Mouse (Mus musculus): ENCODE results near the gene Tcf25. TPM values are rescaled to one million over a fixed set of nuclear protein-coding genes. Genes with fewer than 3 reads are reported as not detected.
"Not testable (repeated sequence)": the region's sequence is repeated elsewhere in the genome, so short reads cannot be mapped to it uniquely, and the experiment has no call there.

Tcf25 gene
- polyA plus RNA-seq, 1 experiment, result 41.8 TPM

GRCm38 (mm10) chr8:123408586-123409544 is 35.3 kb downstream of the Tcf25 start:
- TF ChIP-seq CTCF (IDR thresholded peaks at IDR 0.05; ENCODE audit: control insufficient read depth, insufficient read depth, insufficient replicate concordance, low read depth, low read length) (no peak), POLR2A (IDR thresholded peaks at IDR 0.05; ENCODE audit: control insufficient read depth, low read depth, low read length) (no peak)
- H3K27me3 ChIP-seq (ENCODE audit: control insufficient read depth, insufficient read depth, low read length), result no peaks in the 10 kb centered on the region
- no peaks in the 10 kb centered on the region for H3K36me3 ChIP-seq (ENCODE audit: control insufficient read depth, insufficient read depth, low read length)
- H3K4me1 ChIP-seq (ENCODE audit: control insufficient read depth, insufficient read depth, low read length), result peaks cover 14% of the 10 kb centered on the region
- H3K27ac ChIP-seq (ENCODE audit: control insufficient read depth, insufficient read depth, low read depth, low read length), result no peak overlapping the region
- H3K4me3 ChIP-seq (ENCODE audit: control insufficient read depth, low read depth, low read length), result no peak overlapping the region

DNA sequence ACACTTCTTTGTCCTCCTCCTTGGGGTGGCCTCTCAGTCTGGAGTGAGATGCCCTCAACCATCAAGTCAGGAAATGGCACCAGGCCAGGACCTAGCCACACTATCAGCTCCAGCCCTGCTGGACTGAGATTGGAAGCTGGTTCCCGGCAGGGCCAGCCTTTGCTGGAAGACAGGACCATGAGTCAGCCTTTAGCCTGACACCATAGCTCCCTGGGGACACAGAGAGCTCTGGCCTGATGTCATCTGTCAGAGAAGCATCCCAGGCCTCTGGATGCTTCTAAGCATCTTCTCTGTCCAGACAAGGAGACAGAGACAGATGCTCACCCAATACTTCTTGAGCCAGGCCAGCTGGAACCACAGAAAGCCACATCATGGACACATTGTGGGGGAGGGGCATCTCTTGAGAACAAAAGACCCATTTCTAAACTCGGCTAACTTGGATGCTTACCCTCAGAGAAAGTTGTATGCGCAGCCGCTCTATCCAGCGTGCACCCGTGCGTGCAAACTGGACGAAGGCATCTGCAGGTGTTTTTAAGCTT is 36.6 kb downstream of the Tcf25 start:
- TF ChIP-seq CTCF (IDR thresholded peaks at IDR 0.05; ENCODE audit: control insufficient read depth, insufficient read depth, insufficient replicate concordance, low read depth, low read length) (no peak), POLR2A (IDR thresholded peaks at IDR 0.05; ENCODE audit: control insufficient read depth, low read depth, low read length) (no peak)
- Histone ChIP-seq H3K27me3 (ENCODE audit: control insufficient read depth, insufficient read depth, low read length) (no peaks in the 10 kb centered on the region), H3K36me3 (ENCODE audit: control insufficient read depth, insufficient read depth, low read length) (no peaks in the 10 kb centered on the region), H3K4me1 (ENCODE audit: control insufficient read depth, insufficient read depth, low read length) (peaks cover 14% of the 10 kb centered on the region), H3K27ac (ENCODE audit: control insufficient read depth, insufficient read depth, low read depth, low read length) (no peak overlapping the region), H3K4me3 (ENCODE audit: control insufficient read depth, low read depth, low read length) (no peak overlapping the region)

DNA sequence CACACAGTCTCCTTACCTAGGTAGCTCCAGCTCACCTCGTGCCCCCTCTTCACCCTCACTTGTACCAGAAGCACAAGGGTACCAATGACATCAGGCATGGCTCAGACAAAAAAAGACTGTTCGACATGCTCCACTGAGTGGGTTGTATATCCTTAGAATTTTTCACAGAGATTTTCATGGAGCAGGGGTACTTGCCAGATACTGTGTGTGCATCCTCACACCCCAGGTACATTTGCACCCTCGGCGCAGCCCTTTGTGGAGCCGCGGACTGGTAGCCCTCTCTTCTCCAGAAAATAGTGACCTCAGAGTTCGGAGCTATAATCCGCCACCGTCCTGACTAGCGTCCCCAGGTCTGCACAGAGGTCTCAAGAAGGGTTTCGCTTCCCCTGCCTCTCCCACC is 37.2 kb downstream of the Tcf25 start:
- Histone ChIP-seq H3K27me3 (ENCODE audit: control insufficient read depth, insufficient read depth, low read length) (no peaks in the 10 kb centered on the region), H3K36me3 (ENCODE audit: control insufficient read depth, insufficient read depth, low read length) (no peaks in the 10 kb centered on the region), H3K4me3 (ENCODE audit: control insufficient read depth, low read depth, low read length) (no peak overlapping the region), H3K27ac (ENCODE audit: control insufficient read depth, insufficient read depth, low read depth, low read length) (no peak overlapping the region), H3K4me1 (ENCODE audit: control insufficient read depth, insufficient read depth, low read length) (peaks cover 14% of the 10 kb centered on the region)
- no peak for TF ChIP-seq POLR2A (IDR thresholded peaks at IDR 0.05; ENCODE audit: control insufficient read depth, low read depth, low read length)
- no peak for TF ChIP-seq CTCF (IDR thresholded peaks at IDR 0.05; ENCODE audit: control insufficient read depth, insufficient read depth, insufficient replicate concordance, low read depth, low read length)

- Histone ChIP-seq H3K27me3 (ENCODE audit: control insufficient read depth, insufficient read depth, low read length) (no peaks in the 10 kb centered on the region), H3K4me1 (ENCODE audit: control insufficient read depth, insufficient read depth, low read length) (peaks cover 14% of the 10 kb centered on the region), H3K27ac (ENCODE audit: control insufficient read depth, insufficient read depth, low read depth, low read length) (peak within 1 kb of the TSS; percentile 60), H3K4me3 (ENCODE audit: control insufficient read depth, low read depth, low read length) (peak within 1 kb of the TSS; percentile 78), H3K36me3 (ENCODE audit: control insufficient read depth, insufficient read depth, low read length) (no peaks in the 10 kb centered on the region)
- no peak for TF ChIP-seq CTCF (IDR thresholded peaks at IDR 0.05; ENCODE audit: control insufficient read depth, insufficient read depth, insufficient replicate concordance, low read depth, low read length)
- peak; percentile 67 for TF ChIP-seq POLR2A (IDR thresholded peaks at IDR 0.05; ENCODE audit: control insufficient read depth, low read depth, low read length)
These were observed 37.7 kb downstream of the Tcf25 start, which contains the start of gene Tubb3 for GRCm38 (mm10) chr8:123411246-123411645. TSS of gene Tubb3 (plus strand) at chr8:123411424.

GRCm38 (mm10) chr8:123411781-123412327 is 38.3 kb downstream of the Tcf25 start:
- no peak for TF ChIP-seq CTCF (IDR thresholded peaks at IDR 0.05; ENCODE audit: control insufficient read depth, insufficient read depth, insufficient replicate concordance, low read depth, low read length)
- TF ChIP-seq POLR2A (IDR thresholded peaks at IDR 0.05; ENCODE audit: control insufficient read depth, low read depth, low read length), result no peak
- no peaks in the 10 kb centered on the region for H3K36me3 ChIP-seq (ENCODE audit: control insufficient read depth, insufficient read depth, low read length)
- no peaks in the 10 kb centered on the region for H3K27me3 ChIP-seq (ENCODE audit: control insufficient read depth, insufficient read depth, low read length)
- H3K4me1 ChIP-seq (ENCODE audit: control insufficient read depth, insufficient read depth, low read length), result peaks cover 14% of the 10 kb centered on the region
- H3K4me3 ChIP-seq (ENCODE audit: control insufficient read depth, low read depth, low read length), result peak overlapping the region; percentile 78
- peak overlapping the region; percentile 60 for H3K27ac ChIP-seq (ENCODE audit: control insufficient read depth, insufficient read depth, low read depth, low read length)

GRCm38 (mm10) chr8:123412560-123413170 is 39.1 kb downstream of the Tcf25 start:
- no peaks in the 10 kb centered on the region for H3K27me3 ChIP-seq (ENCODE audit: control insufficient read depth, insufficient read depth, low read length)
- H3K27ac ChIP-seq (ENCODE audit: control insufficient read depth, insufficient read depth, low read depth, low read length), result no peak overlapping the region
- H3K4me1 ChIP-seq (ENCODE audit: control insufficient read depth, insufficient read depth, low read length), result peaks cover 14% of the 10 kb centered on the region
- TF ChIP-seq POLR2A (IDR thresholded peaks at IDR 0.05; ENCODE audit: control insufficient read depth, low read depth, low read length) (no peak), CTCF (IDR thresholded peaks at IDR 0.05; ENCODE audit: control insufficient read depth, insufficient read depth, insufficient replicate concordance, low read depth, low read length) (no peak)
- H3K4me3 ChIP-seq (ENCODE audit: control insufficient read depth, low read depth, low read length), result peak overlapping the region; percentile 20
- no peaks in the 10 kb centered on the region for H3K36me3 ChIP-seq (ENCODE audit: control insufficient read depth, insufficient read depth, low read length)

- H3K4me1 ChIP-seq (ENCODE audit: control insufficient read depth, insufficient read depth, low read length), result peaks cover 14% of the 10 kb centered on the region
- no peaks in the 10 kb centered on the region for H3K36me3 ChIP-seq (ENCODE audit: control insufficient read depth, insufficient read depth, low read length)
- no peak overlapping the region for H3K27ac ChIP-seq (ENCODE audit: control insufficient read depth, insufficient read depth, low read depth, low read length)
- no peak overlapping the region for H3K4me3 ChIP-seq (ENCODE audit: control insufficient read depth, low read depth, low read length)
- no peak for TF ChIP-seq CTCF (IDR thresholded peaks at IDR 0.05; ENCODE audit: control insufficient read depth, insufficient read depth, insufficient replicate concordance, low read depth, low read length)
- TF ChIP-seq POLR2A (IDR thresholded peaks at IDR 0.05; ENCODE audit: control insufficient read depth, low read depth, low read length), result no peak
- H3K27me3 ChIP-seq (ENCODE audit: control insufficient read depth, insufficient read depth, low read length), result no peaks in the 10 kb centered on the region
These were observed 40.7 kb downstream of the Tcf25 start for GRCm38 (mm10) chr8:123414255-123414654.

- H3K27ac ChIP-seq (ENCODE audit: control insufficient read depth, insufficient read depth, low read depth, low read length); H3K27me3 ChIP-seq (ENCODE audit: control insufficient read depth, insufficient read depth, low read length); H3K4me3 ChIP-seq (ENCODE audit: control insufficient read depth, low read depth, low read length); H3K36me3 ChIP-seq (ENCODE audit: control insufficient read depth, insufficient read depth, low read length): not testable (repeated sequence)
- H3K4me1 ChIP-seq (ENCODE audit: control insufficient read depth, insufficient read depth, low read length), result peaks cover 14% of the 10 kb centered on the region
These were observed 41.6 kb downstream of the Tcf25 start for GRCm38 (mm10) chr8:123414997-123415696.
